Mouse (Mus musculus): Measurements from ENCODE around the gene D430042O09Rik. TPM values are rescaled to one million over a fixed set of nuclear protein-coding genes. Genes with fewer than 3 reads are reported as not detected.

D430042O09Rik gene
- polyA plus RNA-seq, 1 experiment: 5.5 TPM

DNA sequence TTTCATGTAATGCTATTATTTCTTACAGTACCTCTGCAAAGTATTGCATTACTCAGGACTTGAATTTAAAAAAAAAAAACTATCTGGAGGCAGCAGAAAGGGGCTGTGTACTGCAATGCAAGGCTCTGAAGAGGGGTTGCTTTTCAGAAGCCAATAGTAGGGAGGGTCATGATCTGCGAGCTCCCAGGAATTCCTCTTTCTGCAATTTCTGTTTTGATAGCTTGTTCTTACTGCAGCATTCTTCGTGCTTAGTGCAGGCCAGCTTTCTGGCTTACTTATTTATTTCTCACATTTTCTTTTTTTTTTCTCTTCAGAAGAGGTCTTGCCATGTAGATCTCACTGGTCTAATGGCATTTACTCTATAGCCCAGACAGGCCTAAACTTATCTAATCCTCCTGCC, 32.8 kb downstream of the D430042O09Rik start:
- no peaks in the 10 kb centered on the region for H3K27me3 ChIP-seq (ENCODE audit: control insufficient read depth, insufficient read depth, insufficient read length)
- TF ChIP-seq TCF12 (IDR thresholded peaks at IDR 0.05; ENCODE audit: insufficient read depth, poor library complexity, severe bottlenecking): no peak
- TF ChIP-seq POLR2AphosphoS2 (IDR thresholded peaks at IDR 0.05; ENCODE audit: insufficient read length, low read depth): no peak
- TF ChIP-seq SRF (IDR thresholded peaks at IDR 0.05; ENCODE audit: control insufficient read depth, insufficient read length, low read depth): no peak
- TF ChIP-seq MYOD1 (IDR thresholded peaks at IDR 0.05; ENCODE audit: control insufficient read depth in 1 of 3, insufficient read length in 2 of 3, low read depth in 2 of 3): no peak
- TF ChIP-seq USF1 (IDR thresholded peaks at IDR 0.05; ENCODE audit: low read depth): no peak
- no peak for TF ChIP-seq E2F4 (IDR thresholded peaks at IDR 0.05; ENCODE audit: insufficient read depth)
- TF ChIP-seq CEBPB (IDR thresholded peaks at IDR 0.05; ENCODE audit: insufficient read depth, poor library complexity, severe bottlenecking): no peak
- TF ChIP-seq TCF3 (IDR thresholded peaks at IDR 0.05; ENCODE audit: insufficient read length, low read depth): no peak
- no peak for TF ChIP-seq REST (IDR thresholded peaks at IDR 0.05; ENCODE audit: insufficient read depth, insufficient read length)
- TF ChIP-seq MYOG (IDR thresholded peaks at IDR 0.05; ENCODE audit: control insufficient read depth in 1 of 3, insufficient read depth in 1 of 3, insufficient read length in 2 of 3, low read depth in 2 of 3): no peak
- TF ChIP-seq POLR2A (IDR thresholded peaks at IDR 0.05; ENCODE audit: insufficient read length, low read depth): no peak
- no peak for TF ChIP-seq MAX (IDR thresholded peaks at IDR 0.05; ENCODE audit: low read depth)

DNA sequence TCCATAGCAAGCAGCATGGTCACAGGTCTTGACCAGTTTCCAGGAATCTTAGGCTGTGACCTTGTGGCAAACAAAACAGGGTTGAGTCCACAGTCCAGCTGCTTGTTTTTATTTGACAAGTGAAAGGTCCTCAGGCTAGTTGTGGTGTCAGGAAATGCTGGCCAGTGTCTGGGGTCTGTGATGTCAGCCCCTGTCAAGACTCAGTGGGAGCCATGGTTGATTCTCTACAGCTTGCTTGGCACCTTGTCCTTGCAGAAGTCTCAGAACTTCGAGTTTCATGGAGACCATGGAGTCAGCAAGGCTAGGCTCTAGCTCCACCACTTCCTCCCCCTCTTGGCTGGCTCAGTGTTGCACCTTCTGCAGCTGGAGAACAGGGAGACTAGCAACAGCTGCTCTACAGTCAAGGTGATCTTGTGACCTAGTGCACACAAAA, 33.6 kb downstream of the D430042O09Rik start:
- H3ac ChIP-seq (ENCODE audit: control insufficient read depth, insufficient read length): no peak overlapping the region
- H3K79me2 ChIP-seq (ENCODE audit: control insufficient read depth, insufficient read depth): no peaks in the 10 kb centered on the region
- no peaks in the 10 kb centered on the region for H3K36me3 ChIP-seq (ENCODE audit: control insufficient read depth, insufficient read depth)
- H3K4me2 ChIP-seq (ENCODE audit: low read depth): no peak overlapping the region
- TF ChIP-seq E2F4 (IDR thresholded peaks at IDR 0.05; ENCODE audit: insufficient read depth): no peak
- TF ChIP-seq MYOD1 (IDR thresholded peaks at IDR 0.05; ENCODE audit: control insufficient read depth in 1 of 3, insufficient read length in 2 of 3, low read depth in 2 of 3): no peak
- no peak for TF ChIP-seq TCF3 (IDR thresholded peaks at IDR 0.05; ENCODE audit: insufficient read length, low read depth)
- no peak for TF ChIP-seq MAX (IDR thresholded peaks at IDR 0.05; ENCODE audit: low read depth)
- TF ChIP-seq SRF (IDR thresholded peaks at IDR 0.05; ENCODE audit: control insufficient read depth, insufficient read length, low read depth): no peak
- TF ChIP-seq REST (IDR thresholded peaks at IDR 0.05; ENCODE audit: insufficient read depth, insufficient read length): no peak
- TF ChIP-seq POLR2A (IDR thresholded peaks at IDR 0.05; ENCODE audit: insufficient read length, low read depth): no peak
- TF ChIP-seq CEBPB (IDR thresholded peaks at IDR 0.05; ENCODE audit: insufficient read depth, poor library complexity, severe bottlenecking): no peak
- no peak for TF ChIP-seq USF1 (IDR thresholded peaks at IDR 0.05; ENCODE audit: low read depth)
- TF ChIP-seq POLR2AphosphoS2 (IDR thresholded peaks at IDR 0.05; ENCODE audit: insufficient read length, low read depth): no peak
- TF ChIP-seq TCF12 (IDR thresholded peaks at IDR 0.05; ENCODE audit: insufficient read depth, poor library complexity, severe bottlenecking): no peak
- TF ChIP-seq MYOG (IDR thresholded peaks at IDR 0.05; ENCODE audit: control insufficient read depth in 1 of 3, insufficient read depth in 1 of 3, insufficient read length in 2 of 3, low read depth in 2 of 3): no peak
- no peaks in the 10 kb centered on the region for H3K27me3 ChIP-seq (ENCODE audit: control insufficient read depth, insufficient read depth, insufficient read length)
- no peak overlapping the region for H3K4me3 ChIP-seq

More for the DNA sequence above, 32.8 kb downstream of the D430042O09Rik start:
- no peaks in the 10 kb centered on the region for H3K36me3 ChIP-seq (ENCODE audit: control insufficient read depth, insufficient read depth)
- no peak overlapping the region for H3K4me2 ChIP-seq (ENCODE audit: low read depth)
- H3K4me3 ChIP-seq: no peak overlapping the region
- H3ac ChIP-seq (ENCODE audit: control insufficient read depth, insufficient read length): no peak overlapping the region
- H3K79me2 ChIP-seq (ENCODE audit: control insufficient read depth, insufficient read depth): no peaks in the 10 kb centered on the region

DNA sequence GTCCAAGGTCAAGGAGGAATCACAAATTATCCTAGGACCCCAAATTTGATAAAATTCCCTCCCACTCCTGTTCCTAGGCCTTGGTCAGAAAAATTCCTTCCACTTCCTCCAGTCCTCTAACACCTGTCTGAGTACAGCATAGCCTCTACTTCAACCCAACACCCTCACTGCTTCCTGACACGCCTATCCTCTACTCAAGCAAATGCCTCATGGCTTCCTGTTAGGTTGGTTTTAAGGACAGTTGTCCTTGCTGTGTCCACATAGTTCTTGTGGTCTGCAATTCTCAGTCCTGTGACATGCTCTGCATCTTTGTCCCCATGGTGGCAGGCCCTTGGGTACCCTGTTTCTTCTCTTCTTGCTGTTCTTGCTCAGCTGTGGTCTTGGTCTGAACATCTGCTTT, 37.1 kb downstream of the D430042O09Rik start:
- Histone ChIP-seq H3K27me3 (ENCODE audit: control insufficient read depth, insufficient read depth, insufficient read length) (no peaks in the 10 kb centered on the region), H3K4me3 (no peak overlapping the region), H3ac (ENCODE audit: control insufficient read depth, insufficient read length) (no peak overlapping the region), H3K36me3 (ENCODE audit: control insufficient read depth, insufficient read depth) (no peaks in the 10 kb centered on the region), H3K4me2 (ENCODE audit: low read depth) (no peak overlapping the region), H3K79me2 (ENCODE audit: control insufficient read depth, insufficient read depth) (no peaks in the 10 kb centered on the region)
- no peak for TF ChIP-seq POLR2A (IDR thresholded peaks at IDR 0.05; ENCODE audit: insufficient read length, low read depth)
- no peak for TF ChIP-seq CEBPB (IDR thresholded peaks at IDR 0.05; ENCODE audit: insufficient read depth, poor library complexity, severe bottlenecking)
- TF ChIP-seq MAX (IDR thresholded peaks at IDR 0.05; ENCODE audit: low read depth): no peak
- no peak for TF ChIP-seq REST (IDR thresholded peaks at IDR 0.05; ENCODE audit: insufficient read depth, insufficient read length)
- no peak for TF ChIP-seq TCF12 (IDR thresholded peaks at IDR 0.05; ENCODE audit: insufficient read depth, poor library complexity, severe bottlenecking)
- TF ChIP-seq MYOD1 (IDR thresholded peaks at IDR 0.05; ENCODE audit: control insufficient read depth in 1 of 3, insufficient read length in 2 of 3, low read depth in 2 of 3): no peak
- no peak for TF ChIP-seq E2F4 (IDR thresholded peaks at IDR 0.05; ENCODE audit: insufficient read depth)
- TF ChIP-seq USF1 (IDR thresholded peaks at IDR 0.05; ENCODE audit: low read depth): no peak
- no peak for TF ChIP-seq TCF3 (IDR thresholded peaks at IDR 0.05; ENCODE audit: insufficient read length, low read depth)
- no peak for TF ChIP-seq SRF (IDR thresholded peaks at IDR 0.05; ENCODE audit: control insufficient read depth, insufficient read length, low read depth)
- no peak for TF ChIP-seq MYOG (IDR thresholded peaks at IDR 0.05; ENCODE audit: control insufficient read depth in 1 of 3, insufficient read depth in 1 of 3, insufficient read length in 2 of 3, low read depth in 2 of 3)
- no peak for TF ChIP-seq POLR2AphosphoS2 (IDR thresholded peaks at IDR 0.05; ENCODE audit: insufficient read length, low read depth)

DNA sequence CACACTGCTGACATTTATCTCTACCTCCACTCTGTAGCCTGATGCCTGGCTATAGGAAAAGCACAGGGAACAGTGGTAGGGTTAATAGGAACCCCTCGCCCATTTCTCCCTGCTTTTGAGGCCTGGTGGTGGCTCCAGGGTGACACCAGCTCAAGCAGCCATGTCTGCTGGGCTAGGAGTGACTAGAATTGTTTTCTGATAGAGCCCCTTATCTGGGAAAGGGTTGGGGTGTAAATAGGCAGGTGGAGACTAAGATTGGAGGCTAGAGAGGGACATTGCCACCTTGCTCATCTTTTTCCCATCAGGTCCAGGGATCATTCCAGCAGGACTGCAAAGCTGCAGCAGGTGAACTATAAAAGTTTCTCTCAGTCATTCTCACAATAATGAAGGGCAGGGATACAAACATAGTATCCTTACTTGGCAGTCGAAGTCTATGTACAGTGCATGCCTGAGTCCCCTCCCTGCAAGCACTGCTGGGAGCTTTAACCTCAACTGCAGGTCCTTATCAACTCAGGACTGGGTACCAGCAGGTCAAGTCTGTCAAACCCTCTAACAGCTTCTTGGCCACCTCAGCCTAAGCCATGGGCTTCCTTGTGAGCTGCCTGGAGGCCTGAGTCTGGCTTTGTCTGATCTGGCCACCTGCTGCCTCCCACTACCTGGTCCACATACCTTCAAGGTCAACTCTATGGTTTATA, 39.1 kb downstream of the D430042O09Rik start:
- H3K4me3 ChIP-seq: no peak overlapping the region
- no peak overlapping the region for H3ac ChIP-seq (ENCODE audit: control insufficient read depth, insufficient read length)
- H3K27me3 ChIP-seq (ENCODE audit: control insufficient read depth, insufficient read depth, insufficient read length): no peaks in the 10 kb centered on the region
- no peaks in the 10 kb centered on the region for H3K79me2 ChIP-seq (ENCODE audit: control insufficient read depth, insufficient read depth)
- no peak overlapping the region for H3K4me2 ChIP-seq (ENCODE audit: low read depth)
- no peaks in the 10 kb centered on the region for H3K36me3 ChIP-seq (ENCODE audit: control insufficient read depth, insufficient read depth)
- TF ChIP-seq POLR2AphosphoS2 (IDR thresholded peaks at IDR 0.05; ENCODE audit: insufficient read length, low read depth): no peak
- no peak for TF ChIP-seq POLR2A (IDR thresholded peaks at IDR 0.05; ENCODE audit: insufficient read length, low read depth)
- no peak for TF ChIP-seq SRF (IDR thresholded peaks at IDR 0.05; ENCODE audit: control insufficient read depth, insufficient read length, low read depth)
- no peak for TF ChIP-seq MYOD1 (IDR thresholded peaks at IDR 0.05; ENCODE audit: control insufficient read depth in 1 of 3, insufficient read length in 2 of 3, low read depth in 2 of 3)
- no peak for TF ChIP-seq REST (IDR thresholded peaks at IDR 0.05; ENCODE audit: insufficient read depth, insufficient read length)
- TF ChIP-seq MAX (IDR thresholded peaks at IDR 0.05; ENCODE audit: low read depth): no peak
- no peak for TF ChIP-seq TCF12 (IDR thresholded peaks at IDR 0.05; ENCODE audit: insufficient read depth, poor library complexity, severe bottlenecking)
- no peak for TF ChIP-seq MYOG (IDR thresholded peaks at IDR 0.05; ENCODE audit: control insufficient read depth in 1 of 3, insufficient read depth in 1 of 3, insufficient read length in 2 of 3, low read depth in 2 of 3)
- TF ChIP-seq TCF3 (IDR thresholded peaks at IDR 0.05; ENCODE audit: insufficient read length, low read depth): no peak
- no peak for TF ChIP-seq USF1 (IDR thresholded peaks at IDR 0.05; ENCODE audit: low read depth)
- no peak for TF ChIP-seq CEBPB (IDR thresholded peaks at IDR 0.05; ENCODE audit: insufficient read depth, poor library complexity, severe bottlenecking)
